ENCODE assay signal across 10 mouse cellular contexts in the genomic region with DNA sequence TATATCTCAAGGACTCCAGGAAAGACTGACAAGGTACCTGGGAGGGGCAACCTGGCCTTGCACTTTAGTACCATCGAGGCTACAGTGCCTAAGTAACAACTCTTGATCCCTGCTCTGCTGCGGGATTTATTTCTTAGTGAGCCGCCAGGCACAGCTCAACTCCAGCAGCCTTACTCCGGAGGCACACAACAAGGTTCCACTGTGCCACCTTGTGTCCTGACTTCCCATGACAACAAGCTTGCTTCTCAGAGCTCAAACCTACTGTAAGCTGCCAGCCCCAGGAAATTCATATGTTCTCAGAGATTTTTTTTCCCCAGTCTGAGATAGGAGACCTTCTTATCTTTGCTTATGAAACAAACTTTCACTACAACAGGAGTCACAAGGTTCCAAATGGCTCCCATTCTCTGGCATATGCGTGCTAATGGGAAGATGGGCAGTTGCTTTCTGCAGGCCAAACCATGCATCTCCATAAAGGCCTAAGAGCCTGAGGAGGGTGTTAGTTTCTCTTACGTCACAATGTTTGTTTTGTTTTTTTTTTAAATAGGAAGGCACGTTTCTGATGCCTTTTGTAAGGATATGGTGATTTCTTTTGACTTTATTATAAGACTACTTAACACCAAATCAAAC.
DNase-seq lines count a peak whose midpoint lies in the region; ATAC-seq and TF ChIP-seq lines count a peak whose summit lies in the region.
"Had no signal": no experiment of that assay in that cellular context is flagged by ENCODE, and none has a peak within 500 bp of the region (broad histone marks: within the 10 kb centered on the region; RNA-seq: fewer than 3 reads in every experiment).

No protein-coding gene starts in this region.

- ATAC-seq in kidney, postnatal 0 days (replicated peaks; ENCODE audit: low FRiP score, low read depth), result no peak
- no peak for ATAC-seq in kidney, embryonic 15.5 days (replicated peaks; ENCODE audit: low FRiP score)

- peak; percentile 60 for TF ChIP-seq CTCF in kidney, postnatal 0 days (IDR thresholded peaks at IDR 0.05; ENCODE audit: low read depth)

- H3K4me1 ChIP-seq in kidney, postnatal 0 days (replicated peaks; ENCODE audit: insufficient read depth, low read length), result peaks cover 13% of the 10 kb centered on the region; the same call in 1 of the 2 replicates
- peaks cover 31% of the 10 kb centered on the region for H3K4me1 ChIP-seq in kidney, embryonic 15.5 days

- no peak overlapping the region for H3K27ac ChIP-seq in kidney, postnatal 0 days
- no peak overlapping the region; the same call in 1 of the 2 replicates for H3K27ac ChIP-seq in kidney, embryonic 15.5 days
- H3K27ac ChIP-seq: heart, embryonic 13.5 days; limb, embryonic 12.5 days had no signal

- no peak overlapping the region for H3K9ac ChIP-seq in kidney, postnatal 0 days (ENCODE audit: low read depth, low read length)
- H3K9ac ChIP-seq in kidney, embryonic 15.5 days, result no peak overlapping the region
- H3K9ac ChIP-seq: heart, embryonic 13.5 days; limb, embryonic 12.5 days had no signal

- no peaks in the 10 kb centered on the region for H3K27me3 ChIP-seq in kidney, postnatal 0 days (ENCODE audit: insufficient read depth, low read length)
- no peaks in the 10 kb centered on the region for H3K27me3 ChIP-seq in kidney, embryonic 15.5 days
- H3K27me3 ChIP-seq: heart, embryonic 13.5 days; limb, embryonic 12.5 days had no signal

- H3K4me3 ChIP-seq in kidney, postnatal 0 days (replicated peaks; ENCODE audit: low read depth, low read length), result no peak overlapping the region
- H3K4me3 ChIP-seq in kidney, embryonic 15.5 days (replicated peaks), result no peak overlapping the region
- H3K4me3 ChIP-seq: limb, embryonic 12.5 days had no signal

- no peaks in the 10 kb centered on the region for H3K36me3 ChIP-seq in kidney, postnatal 0 days (ENCODE audit: insufficient read depth, low read length)
- no peaks in the 10 kb centered on the region for H3K36me3 ChIP-seq in kidney, embryonic 15.5 days
- H3K36me3 ChIP-seq: heart, embryonic 13.5 days; limb, embryonic 12.5 days had no signal

- no peaks in the 10 kb centered on the region for H3K9me3 ChIP-seq in kidney, postnatal 0 days (replicated peaks; ENCODE audit: low read length)
- H3K9me3 ChIP-seq in kidney, embryonic 15.5 days (replicated peaks), result no peaks in the 10 kb centered on the region
- H3K9me3 ChIP-seq: heart, embryonic 13.5 days; limb, embryonic 12.5 days had no signal

- 37% methylated on average over 7 of the region's 7 CpGs for WGBS in kidney, postnatal 0 days
- 39% methylated on average over 7 of the region's 7 CpGs for WGBS in kidney, embryonic 15.5 days

- DNase-seq in adrenal gland, adult 2 months, result peak; percentile 38
- no peak for DNase-seq in adrenal gland, postnatal 4 days (ENCODE audit: low spot score in 2 of 2)
- DNase-seq in kidney, postnatal 0 days (ENCODE audit: low spot score), result peak; percentile 53
- DNase-seq in right cerebral cortex, postnatal 4 days, result peak; percentile 29
- DNase-seq in right cerebral cortex, postnatal 25 days, result no peak
- DNase-seq in testis, postnatal 14 days (ENCODE audit: low spot score), result peak; percentile 27
- no peak for DNase-seq in urinary bladder, postnatal 25 days (ENCODE audit: low spot score)

- H3K4me2 ChIP-seq in kidney, postnatal 0 days (ENCODE audit: low read length), result no peak overlapping the region
- no peak overlapping the region for H3K4me2 ChIP-seq in kidney, embryonic 15.5 days
- H3K4me2 ChIP-seq: limb, embryonic 12.5 days had no signal

Comparison
In these comparisons a context has a peak if more than half of its experiments do, and no peak if none do; other contexts are left out.
1. DNase-seq: peak in adrenal gland, adult 2 months (single experiment), kidney, postnatal 0 days (single experiment), right cerebral cortex, postnatal 4 days (single experiment) and testis, postnatal 14 days (single experiment); none in adrenal gland, postnatal 4 days (0 of 2), right cerebral cortex, postnatal 25 days (single experiment) and urinary bladder, postnatal 25 days (single experiment).